Mouse (Mus musculus) brown adipose tissue, adult 24 weeks (tissue): ENCODE measurements around the gene Igf2bp3. TPM values are rescaled to one million over a fixed set of nuclear protein-coding genes. Genes with fewer than 3 reads are reported as not detected.
"Not testable (repeated sequence)": the region's sequence is repeated elsewhere in the genome, so short reads cannot be mapped to it uniquely, and the experiment has no call there.

Experiments used
- H3K27ac ChIP-seq: fragments of 200-500 bp; replicated peaks from 2 replicates; pipeline ENCODE4 v1.5.1; 2012; ENCODE audit warnings: low read depth, mild to moderate bottlenecking, low read length
- H3K4me1 ChIP-seq: fragments of 200-500 bp; 2 replicates; pipeline ENCODE4 v1.6.1; 2012; ENCODE audit warnings: low read length, mixed read lengths; ENCODE audit not compliant: control insufficient read depth, insufficient read depth, insufficient read length
- H3K4me3 ChIP-seq: fragments of 200-500 bp; 2 replicates; pipeline ENCODE4 v1.5.1; 2012; ENCODE audit warnings: low read depth, mild to moderate bottlenecking, low read length, moderate library complexity; ENCODE audit not compliant: insufficient read depth
- polyA plus RNA-seq: library from polyadenylated mRNA; stranded (reverse); fragments of >200 nt; gene quantifications from 2 replicates; pipeline ENCODE4 v1.2.4, GENCODE M21; 2012; ENCODE audit not compliant: missing spikeins, insufficient read depth, insufficient read length

The Igf2bp3 gene
- polyA plus RNA-seq: not detected in 2 replicates

- no peaks in the 10 kb centered on the region for H3K4me1 ChIP-seq
- peak within 1 kb of the TSS; percentile 49 for H3K4me3 ChIP-seq
- no peak within 1 kb of the TSS for H3K27ac ChIP-seq
Observed at GRCm38 (mm10) chr6:49214928-49215747, at the start of gene Igf2bp3. Gene Igf2bp3, minus strand, starts transcription at chr6:49214957.

DNA sequence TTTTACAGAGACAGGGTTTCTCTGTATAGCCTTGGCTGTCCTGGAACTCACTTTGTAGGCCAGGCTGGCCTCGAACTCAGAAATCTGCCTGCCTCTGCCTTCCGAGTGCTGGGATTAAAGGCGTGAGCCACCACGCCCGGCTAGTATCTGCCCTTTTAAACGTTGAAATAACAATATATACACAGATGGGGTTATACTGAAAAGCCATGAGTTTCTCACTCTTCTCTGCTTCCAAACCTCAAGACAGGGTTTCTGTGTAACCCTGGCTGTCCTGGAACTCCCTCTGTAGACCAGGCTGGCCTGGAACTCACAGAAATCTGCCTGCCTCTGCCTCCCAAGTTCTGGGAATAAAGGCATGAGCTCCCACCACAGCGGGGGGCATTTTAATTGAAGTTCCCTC lies 49.7 kb upstream of the Igf2bp3 start:
- H3K4me3 ChIP-seq, H3K4me1 ChIP-seq, H3K27ac ChIP-seq: not testable (repeated sequence)

DNA sequence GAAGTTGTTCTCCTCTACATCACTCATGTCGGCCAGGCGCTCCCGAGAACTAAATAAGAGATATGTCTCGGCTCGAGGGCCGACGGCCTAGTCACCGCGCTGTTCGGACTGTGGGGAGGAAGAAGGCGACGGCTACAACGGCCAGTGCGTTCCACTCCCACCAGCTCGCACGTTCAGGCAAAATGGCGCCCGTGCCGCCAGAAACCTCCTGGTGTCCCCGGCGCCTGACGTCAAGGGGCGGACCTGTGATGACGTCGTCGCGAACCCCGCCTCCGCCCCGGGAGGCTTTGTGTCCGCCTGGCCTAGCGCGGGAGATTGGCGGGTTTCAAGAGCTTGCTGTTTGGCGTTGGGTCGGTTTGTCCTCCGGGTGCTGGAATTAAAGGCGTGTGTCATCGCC lies 49.1 kb upstream of the Igf2bp3 start, which contains the start of gene Tra2a:
TSS of gene Tra2a (minus strand) at position 187 of the 397 bp plus-strand sequence.
- H3K4me1 ChIP-seq: peaks cover 6% of the 10 kb centered on the region
- peak within 1 kb of the TSS; percentile 96 for H3K27ac ChIP-seq
- H3K4me3 ChIP-seq: peak within 1 kb of the TSS; percentile 98

DNA sequence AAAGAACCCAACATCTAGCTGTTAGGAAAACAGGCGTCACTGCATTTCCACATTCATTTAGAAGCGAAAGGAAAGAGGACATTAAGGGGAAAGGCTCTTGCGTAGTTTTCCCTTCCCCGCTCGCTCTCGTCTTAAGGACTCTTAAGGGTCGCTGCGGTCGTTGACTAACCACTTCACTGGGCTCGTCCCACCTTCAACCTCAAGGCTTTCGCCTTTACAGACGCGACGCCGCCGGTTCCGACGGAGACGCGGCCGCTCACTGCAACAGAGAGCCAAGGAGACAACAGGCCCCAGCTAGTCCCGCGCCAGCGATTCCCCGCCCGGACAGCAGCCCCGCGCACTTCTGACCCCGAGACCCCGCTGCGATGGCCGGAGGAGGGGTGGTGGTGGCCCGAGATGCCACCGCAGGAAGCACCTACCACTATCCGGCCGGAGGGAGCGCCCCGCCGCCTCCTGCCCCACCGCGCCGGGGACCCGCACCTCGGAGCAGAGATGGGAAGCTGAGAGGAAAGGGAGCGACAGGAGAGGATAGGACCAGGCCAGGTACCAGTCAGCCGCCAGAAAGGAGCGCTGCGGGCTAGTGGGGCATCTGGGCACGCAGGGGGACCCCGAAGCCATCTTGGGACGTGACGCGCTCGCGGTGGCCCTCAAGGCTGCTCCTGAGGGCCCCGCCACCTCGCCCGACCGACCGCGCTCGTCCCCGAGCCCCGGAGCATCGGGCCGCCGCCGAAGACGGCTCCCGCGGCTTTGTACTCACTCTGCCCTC lies 48.5 kb upstream of the Igf2bp3 start:
- Histone ChIP-seq H3K27ac (peak overlapping the region; percentile 96), H3K4me3 (peak overlapping the region; percentile 98), H3K4me1 (peaks cover 6% of the 10 kb centered on the region)

GRCm38 (mm10) chr6:49262421-49262820 lies 47.7 kb upstream of the Igf2bp3 start:
- 0 out of 2 replicates have a peak overlapping the region, but pooled peaks have one; percentile 96 for H3K27ac ChIP-seq
- H3K4me1 ChIP-seq: peaks cover 6% of the 10 kb centered on the region
- peak overlapping the region; percentile 98 for H3K4me3 ChIP-seq

GRCm38 (mm10) chr6:49259711-49260110 lies 45.0 kb upstream of the Igf2bp3 start:
- Histone ChIP-seq H3K4me1 (peaks cover 6% of the 10 kb centered on the region), H3K27ac (no peak overlapping the region), H3K4me3 (no peak overlapping the region)

DNA sequence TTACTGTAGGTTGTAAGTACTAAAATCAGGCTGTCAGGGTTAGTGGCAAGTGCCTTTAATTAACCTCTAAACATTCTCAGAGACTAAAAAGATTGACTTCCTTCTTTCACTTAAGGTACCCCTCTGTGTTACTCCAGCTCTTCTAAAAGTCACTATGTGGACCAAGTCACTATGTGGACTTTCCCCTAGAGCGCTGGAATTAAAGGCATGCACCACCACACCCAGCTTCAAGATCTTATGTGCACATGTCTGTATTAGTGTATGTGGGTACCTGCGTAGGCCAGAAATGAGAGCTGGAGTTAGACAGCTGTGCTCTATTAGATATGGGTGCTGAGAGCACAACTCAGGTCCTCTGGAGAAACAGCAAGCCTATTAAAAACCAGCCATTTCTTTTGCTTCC lies 43.1 kb upstream of the Igf2bp3 start:
- Histone ChIP-seq H3K4me3 (no peak overlapping the region), H3K4me1 (peaks cover 6% of the 10 kb centered on the region), H3K27ac (no peak overlapping the region)

DNA sequence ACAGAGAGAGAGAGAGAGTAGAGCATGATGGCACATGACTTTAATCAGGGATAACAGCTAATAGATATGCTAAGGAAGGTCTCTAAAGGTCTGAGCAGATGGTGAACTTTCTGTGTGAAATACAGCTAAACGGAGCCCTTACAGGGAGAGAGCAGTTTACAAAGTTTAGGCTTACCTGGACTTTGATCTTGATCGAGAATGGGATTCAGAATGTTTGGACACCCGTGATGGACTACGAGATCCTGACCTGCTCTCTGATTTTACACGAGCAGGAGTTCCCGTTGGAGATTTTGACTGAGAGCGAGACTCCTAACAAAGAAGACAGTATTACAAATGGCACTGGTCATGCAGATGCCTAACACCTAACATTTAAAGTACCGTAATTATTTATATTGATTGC lies 37.5 kb upstream of the Igf2bp3 start:
- Histone ChIP-seq H3K27ac (no peak overlapping the region), H3K4me3 (no peak overlapping the region)

DNA sequence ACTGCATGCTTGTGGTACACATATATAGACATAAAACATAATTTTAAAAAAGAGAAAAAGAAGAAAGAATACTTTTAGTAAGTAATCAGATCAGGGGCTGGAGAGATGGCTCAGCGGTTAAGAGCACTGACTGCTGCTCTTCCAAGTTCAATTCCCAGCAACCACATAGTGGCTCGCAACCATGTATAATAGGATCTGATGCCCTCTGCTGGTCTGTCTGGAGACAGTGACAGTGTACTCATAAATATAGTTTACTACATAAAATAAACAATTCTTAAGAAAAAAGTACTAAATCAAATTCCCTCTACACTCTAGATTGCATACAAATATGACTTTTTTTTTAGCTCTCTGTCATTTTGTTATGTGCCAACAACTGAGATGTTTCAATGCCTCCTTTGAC lies 36.4 kb upstream of the Igf2bp3 start:
- no peaks in the 10 kb centered on the region for H3K4me1 ChIP-seq
- H3K27ac ChIP-seq: no peak overlapping the region
- H3K4me3 ChIP-seq: no peak overlapping the region

More for the DNA sequence above, 37.5 kb upstream of the Igf2bp3 start:
- no peaks in the 10 kb centered on the region for H3K4me1 ChIP-seq

DNA sequence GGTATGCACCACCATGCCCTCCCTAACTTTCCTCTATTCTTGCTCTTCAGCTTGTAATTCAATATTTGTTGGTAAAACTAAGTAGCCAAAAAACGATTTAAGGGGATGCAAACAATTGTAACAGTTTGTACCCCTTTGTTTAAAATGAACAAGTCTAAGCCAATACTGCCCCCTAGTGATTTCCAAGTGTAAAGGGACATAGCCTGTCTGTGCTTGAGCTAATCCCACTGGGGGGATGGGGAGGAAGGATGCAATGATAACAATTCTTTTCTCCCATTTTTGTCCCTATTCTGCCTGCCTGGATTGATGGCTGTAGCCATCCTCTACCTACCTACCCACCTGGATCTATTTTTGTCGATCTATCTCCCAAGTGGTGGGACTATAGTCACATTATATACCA lies 32.5 kb upstream of the Igf2bp3 start:
- H3K4me1 ChIP-seq: no peaks in the 10 kb centered on the region
- no peak overlapping the region for H3K4me3 ChIP-seq
- H3K27ac ChIP-seq: no peak overlapping the region

- Histone ChIP-seq H3K4me3 (no peak overlapping the region), H3K4me1 (no peaks in the 10 kb centered on the region), H3K27ac (no peak overlapping the region)
Observed at GRCm38 (mm10) chr6:49242331-49242730, 27.6 kb upstream of the Igf2bp3 start.

GRCm38 (mm10) chr6:49241562-49241961 lies 26.8 kb upstream of the Igf2bp3 start:
- H3K4me1 ChIP-seq: no peaks in the 10 kb centered on the region
- H3K4me3 ChIP-seq: no peak overlapping the region
- H3K27ac ChIP-seq: no peak overlapping the region

DNA sequence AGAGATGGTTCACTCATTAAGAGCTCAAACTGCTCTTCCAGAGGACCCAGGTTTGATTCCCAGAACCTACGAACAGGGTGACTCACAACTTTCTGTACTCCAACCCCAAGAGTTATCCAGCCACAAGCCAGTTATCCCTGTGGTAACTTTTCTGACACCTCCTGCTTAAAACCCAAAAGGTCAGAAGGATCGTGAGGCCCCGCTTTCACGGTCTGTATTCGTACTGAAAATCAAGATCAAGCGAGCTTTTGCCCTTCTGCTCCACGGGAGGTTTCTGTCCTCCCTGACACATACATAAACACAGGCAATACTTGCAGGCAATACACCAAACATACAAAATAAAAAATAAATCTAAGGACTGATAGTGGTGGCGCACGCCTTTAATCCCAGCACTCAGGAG lies 21.6 kb upstream of the Igf2bp3 start:
- Histone ChIP-seq H3K27ac (no peak overlapping the region), H3K4me3 (no peak overlapping the region), H3K4me1 (no peaks in the 10 kb centered on the region)

DNA sequence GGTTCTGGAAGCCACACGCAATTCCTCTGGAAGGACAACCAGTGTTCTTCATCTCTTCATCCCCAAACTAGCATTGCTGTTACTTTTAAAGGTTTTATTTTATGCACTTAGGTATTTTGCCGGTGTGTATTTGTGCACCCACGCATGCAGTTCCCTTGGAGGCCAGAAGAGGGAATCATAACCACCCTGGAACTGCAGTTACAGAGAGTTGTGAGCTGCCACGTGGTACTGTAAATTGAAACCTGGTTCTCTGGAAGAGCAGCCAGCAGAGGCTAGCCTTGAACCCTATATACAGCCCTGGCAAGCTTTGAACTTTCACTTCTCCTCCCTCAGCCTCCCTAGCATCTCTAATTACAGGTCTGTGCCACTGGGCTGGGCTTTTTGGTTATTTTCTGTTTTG lies 18.6 kb upstream of the Igf2bp3 start:
- no peak overlapping the region for H3K4me3 ChIP-seq
- H3K27ac ChIP-seq: no peak overlapping the region
- no peaks in the 10 kb centered on the region for H3K4me1 ChIP-seq

- H3K4me3 ChIP-seq: no peak overlapping the region
- H3K4me1 ChIP-seq: no peaks in the 10 kb centered on the region
- H3K27ac ChIP-seq: no peak overlapping the region
Observed at GRCm38 (mm10) chr6:49228126-49228679, 13.4 kb upstream of the Igf2bp3 start.
